Mouse (Mus musculus): ENCODE measurements around the gene Meis1. TPM values are rescaled to one million over a fixed set of nuclear protein-coding genes. Genes with fewer than 3 reads are reported as not detected.

Meis1 gene
- total and polyA plus RNA-seq, 3 experiments, result 0.19 to 3.6 (median 0.81) TPM

DNA sequence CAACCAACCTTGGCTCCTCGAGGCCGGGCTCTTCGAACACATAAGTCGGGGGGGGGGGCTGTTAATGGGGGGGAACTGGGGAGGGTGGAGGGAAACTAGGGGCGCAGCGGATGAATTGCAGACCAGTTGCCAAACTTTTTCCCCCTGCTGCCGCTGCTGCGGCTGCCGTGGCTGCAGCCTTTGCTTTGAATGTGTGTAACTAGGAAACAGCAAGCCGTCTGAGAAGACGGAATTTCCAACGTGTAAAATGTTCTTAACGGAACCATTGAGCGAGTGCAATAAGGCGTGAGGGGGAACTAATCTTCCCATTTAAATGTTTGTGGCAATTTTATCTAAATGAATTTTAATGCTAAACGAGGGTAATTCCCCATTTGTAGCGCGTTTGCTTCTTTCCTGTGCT lies 140.8 kb downstream of the Meis1 start:
- peaks cover 8% of the 10 kb centered on the region for H3K9me3 ChIP-seq (replicated peaks; ENCODE audit: low read length)
- H3K4me2 ChIP-seq (ENCODE audit: insufficient read depth, low read depth, poor library complexity, severe bottlenecking), result no peak overlapping the region
- H3K4me3 ChIP-seq (replicated peaks in 1 of 3; ENCODE audit: low read depth in 2 of 3, low read length in 2 of 3, poor library complexity in 1 of 3), result no peak overlapping the region
- no peak for DNase-seq (ENCODE audit: extremely low read depth)
- H3K9ac ChIP-seq (ENCODE audit: insufficient read depth, low read depth), result no peak overlapping the region
- H3K79me2 ChIP-seq (replicated peaks; ENCODE audit: control insufficient read depth, extremely low read depth, insufficient read depth, poor library complexity, severe bottlenecking), result no peaks in the 10 kb centered on the region
- H3K27ac ChIP-seq (ENCODE audit: insufficient read depth, low read depth), result no peak overlapping the region
- in situ Hi-C loops (cut with MboI; ENCODE audit: low pct_ligation_motif_present, low pct_unique_long_range_greater_than_20kb, low sequenced_read_pairs), result no loop called here
- dilution Hi-C loops (cut with MboI; ENCODE audit: extremely low pct_ligation_motif_present, extremely low pct_unique_long_range_greater_than_20kb, low sequenced_read_pairs), result no loop called here
- H3K36me3 ChIP-seq (replicated peaks in 1 of 2; ENCODE audit: control insufficient read depth in 1 of 2, insufficient read depth in 1 of 2, low read length in 1 of 2), result no peaks in the 10 kb centered on the region
- peaks cover 2 to 3% of the 10 kb centered on the region in 2 experiments; a peak in 2 of 4 replicates for H3K4me1 ChIP-seq (ENCODE audit: control insufficient read depth in 1 of 2, insufficient read depth in 2 of 2)
- H3K27me3 ChIP-seq (replicated peaks), result no peaks in the 10 kb centered on the region
- no peak for TF ChIP-seq EP300 (IDR thresholded peaks at IDR 0.05; ENCODE audit: low read length)
- TF ChIP-seq USF1 (IDR thresholded peaks at IDR 0.05; ENCODE audit: low read depth, low read length), result no peak
- no peak for TF ChIP-seq UBTF (IDR thresholded peaks at IDR 0.05; ENCODE audit: low read depth, low read length)
- no peak for TF ChIP-seq ZC3H11A (IDR thresholded peaks at IDR 0.05; ENCODE audit: low read depth, low read length)
- no peak for TF ChIP-seq SMC3 (IDR thresholded peaks at IDR 0.05; ENCODE audit: low read depth, low read length)
- no peak for TF ChIP-seq USF2 (conservative IDR thresholded peaks at IDR 0.05; ENCODE audit: low read depth, low read length)
- no peak for TF ChIP-seq BHLHE40 (IDR thresholded peaks at IDR 0.05; ENCODE audit: low read depth, low read length)
- no peak for TF ChIP-seq MAFK (IDR thresholded peaks at IDR 0.05; ENCODE audit: insufficient replicate concordance, low read length)
- no peak for TF ChIP-seq GABPA (IDR thresholded peaks at IDR 0.05; ENCODE audit: insufficient replicate concordance, low read depth, low read length)
- no peak for TF ChIP-seq CTCF (conservative IDR thresholded peaks at IDR 0.05 in 1 of 2, IDR thresholded peaks at IDR 0.05 in 1 of 2; ENCODE audit: low read depth in 2 of 2, low read length in 2 of 2)
- TF ChIP-seq RCOR1 (conservative IDR thresholded peaks at IDR 0.05; ENCODE audit: low read depth, low read length), result no peak
- TF ChIP-seq ZKSCAN1 (IDR thresholded peaks at IDR 0.05; ENCODE audit: borderline replicate concordance, low read depth, low read length), result no peak

DNA sequence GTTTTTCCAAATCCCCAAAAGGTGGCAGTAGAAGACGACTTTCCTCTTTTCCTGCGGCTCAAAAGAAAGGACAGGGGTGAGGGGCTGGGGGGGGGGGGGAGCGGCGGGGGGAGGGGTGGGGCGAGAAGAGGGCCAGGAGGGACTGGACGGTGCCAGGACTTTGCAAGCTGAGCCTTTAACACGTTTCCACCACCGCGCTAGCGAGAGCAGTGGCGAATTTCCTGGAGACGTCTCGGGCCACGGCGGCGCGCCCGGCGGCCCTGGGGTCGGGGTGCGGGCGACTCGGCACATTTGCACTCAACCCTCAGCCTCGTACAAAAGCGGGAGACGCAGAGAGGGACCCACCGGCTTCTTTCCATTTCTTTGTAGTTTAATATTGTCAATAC lies 141.2 kb downstream of the Meis1 start:
- Histone ChIP-seq H3K79me2 (replicated peaks; ENCODE audit: control insufficient read depth, extremely low read depth, insufficient read depth, poor library complexity, severe bottlenecking) (no peaks in the 10 kb centered on the region), H3K4me1 (ENCODE audit: control insufficient read depth in 1 of 2, insufficient read depth in 2 of 2) (peaks cover 2 to 3% of the 10 kb centered on the region in 2 experiments; a peak in 1 of 4 replicates), H3K9ac (ENCODE audit: insufficient read depth, low read depth) (no peak overlapping the region), H3K36me3 (replicated peaks in 1 of 2; ENCODE audit: control insufficient read depth in 1 of 2, insufficient read depth in 1 of 2, low read length in 1 of 2) (no peaks in the 10 kb centered on the region), H3K27me3 (replicated peaks) (no peaks in the 10 kb centered on the region), H3K4me2 (ENCODE audit: insufficient read depth, low read depth, poor library complexity, severe bottlenecking) (no peak overlapping the region), H3K9me3 (replicated peaks; ENCODE audit: low read length) (peaks cover 8% of the 10 kb centered on the region), H3K27ac (ENCODE audit: insufficient read depth, low read depth) (no peak overlapping the region), H3K4me3 (replicated peaks in 1 of 3; ENCODE audit: low read depth in 2 of 3, low read length in 2 of 3, poor library complexity in 1 of 3) (no peak overlapping the region)
- dilution Hi-C loops (cut with MboI; ENCODE audit: extremely low pct_ligation_motif_present, extremely low pct_unique_long_range_greater_than_20kb, low sequenced_read_pairs) (no loop called here), in situ Hi-C loops (cut with MboI; ENCODE audit: low pct_ligation_motif_present, low pct_unique_long_range_greater_than_20kb, low sequenced_read_pairs) (no loop called here)
- no peak for TF ChIP-seq PAX5 (IDR thresholded peaks at IDR 0.05; ENCODE audit: low read length)
- TF ChIP-seq POLR2AphosphoS2 (IDR thresholded peaks at IDR 0.05; ENCODE audit: low read depth, low read length), result no peak
- TF ChIP-seq NELFE (IDR thresholded peaks at IDR 0.05; ENCODE audit: low read depth, low read length), result no peak
- TF ChIP-seq ZMIZ1 (IDR thresholded peaks at IDR 0.05; ENCODE audit: low read depth, low read length), result no peak
- no peak for TF ChIP-seq USF1 (IDR thresholded peaks at IDR 0.05; ENCODE audit: low read depth, low read length)
- no peak for TF ChIP-seq JUND (conservative IDR thresholded peaks at IDR 0.05; ENCODE audit: low read depth, low read length)
- no peak for TF ChIP-seq JUN (IDR thresholded peaks at IDR 0.05; ENCODE audit: insufficient read depth, low read depth, low read length)
- TF ChIP-seq CTCF (conservative IDR thresholded peaks at IDR 0.05 in 1 of 2, IDR thresholded peaks at IDR 0.05 in 1 of 2; ENCODE audit: low read depth in 2 of 2, low read length in 2 of 2), result no peak
- no peak for TF ChIP-seq ZC3H11A (IDR thresholded peaks at IDR 0.05; ENCODE audit: low read depth, low read length)
- no peak for TF ChIP-seq E2F4 (IDR thresholded peaks at IDR 0.05; ENCODE audit: insufficient replicate concordance, low read depth, low read length)
- TF ChIP-seq RCOR1 (conservative IDR thresholded peaks at IDR 0.05; ENCODE audit: low read depth, low read length), result no peak
- TF ChIP-seq EP300 (IDR thresholded peaks at IDR 0.05; ENCODE audit: low read length), result no peak
- no peak for TF ChIP-seq TCF12 (IDR thresholded peaks at IDR 0.05; ENCODE audit: low read depth, low read length)
- TF ChIP-seq HCFC1 (IDR thresholded peaks at IDR 0.05; ENCODE audit: low read depth, low read length), result no peak
- no peak for TF ChIP-seq POLR2A (IDR thresholded peaks at IDR 0.05; ENCODE audit: low read depth, low read length)
- TF ChIP-seq CHD2 (IDR thresholded peaks at IDR 0.05; ENCODE audit: low read length), result no peak
- TF ChIP-seq NRF1 (IDR thresholded peaks at IDR 0.05; ENCODE audit: low read depth, low read length), result no peak
- DNase-seq (ENCODE audit: extremely low read depth), result no peak
